ENCODE assay signal across 28 mouse cellular contexts in the genomic region with DNA sequence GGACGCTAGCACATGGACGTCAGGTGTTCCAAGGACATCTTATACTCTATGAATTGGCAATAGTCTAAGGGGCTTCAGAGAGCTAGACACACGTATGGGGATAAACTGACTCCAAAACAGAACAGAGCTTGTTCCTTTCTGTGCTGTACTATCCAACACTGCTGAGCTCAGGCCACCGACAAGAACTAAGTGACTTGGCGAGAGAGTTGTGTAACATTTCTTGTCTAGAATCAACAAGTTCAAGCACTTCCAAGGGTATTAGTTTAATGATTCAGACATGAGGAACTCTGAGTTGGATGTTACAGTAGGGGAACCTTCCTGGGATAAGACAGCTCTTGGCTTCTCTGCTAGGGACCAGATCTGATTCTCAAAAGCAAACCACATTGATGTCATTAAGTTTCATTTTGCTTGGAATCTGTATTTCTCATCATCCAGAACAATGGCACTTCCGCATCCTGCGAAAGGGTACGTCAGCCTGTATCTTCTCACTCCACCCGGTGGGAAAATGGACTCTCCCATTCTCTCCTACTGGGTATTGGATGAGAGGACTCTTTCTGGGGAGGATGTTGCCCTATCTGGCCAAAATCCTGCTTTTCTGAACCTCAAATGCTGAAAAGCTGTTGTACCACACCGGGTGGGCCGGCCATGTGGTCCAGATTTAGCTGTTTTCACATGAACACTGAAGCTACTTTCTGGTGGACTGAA. TPM values are rescaled to one million over a fixed set of nuclear protein-coding genes. Genes with fewer than 3 reads are reported as not detected.
"Had no signal": no experiment of that assay in that cellular context is flagged by ENCODE, and none has a peak within 500 bp of the region (broad histone marks: within the 10 kb centered on the region; RNA-seq: fewer than 3 reads in every experiment).

No protein-coding gene starts in this region.

- ATAC-seq: inflammation-experienced regulatory T-cells, adult 6 months; intestine, embryonic 16.5 days; liver, postnatal 0 days; midbrain, embryonic 16.5 days had no signal

- H3K36me3 ChIP-seq: limb, embryonic 12.5 days; limb, embryonic 15.5 days; midbrain, embryonic 12.5 days; neural tube, embryonic 13.5 days had no signal

- H3K27ac ChIP-seq: kidney, postnatal 0 days; left cerebral cortex, adult 2 months; limb, embryonic 12.5 days; limb, embryonic 15.5 days; liver, embryonic 14.5 days; macrophage; midbrain, embryonic 12.5 days; neural tube, embryonic 13.5 days; stomach, postnatal 0 days had no signal

- H3K4me3 ChIP-seq: left cerebral cortex, adult 2 months; limb, embryonic 12.5 days; limb, embryonic 15.5 days; midbrain, embryonic 12.5 days; myocyte; neural tube, embryonic 13.5 days had no signal

- H3K27me3 ChIP-seq: limb, embryonic 12.5 days; limb, embryonic 15.5 days; midbrain, embryonic 12.5 days; neural tube, embryonic 13.5 days had no signal

- H3K9ac ChIP-seq: limb, embryonic 12.5 days; limb, embryonic 15.5 days; liver, embryonic 14.5 days; liver, postnatal 0 days; midbrain, embryonic 12.5 days; neural tube, embryonic 13.5 days had no signal

- DNase-seq: kidney, adult 18-20 months; kidney, postnatal 25 days; layer of hippocampus, postnatal 36 days; left cerebral cortex, postnatal 4 days; liver, postnatal 0 days; retina, postnatal 1 day; thymus, adult 18-20 months; thymus, postnatal 36 days had no signal

- H3K4me2 ChIP-seq: limb, embryonic 12.5 days; limb, embryonic 15.5 days; liver, embryonic 11.5 days; midbrain, embryonic 12.5 days; neural tube, embryonic 13.5 days had no signal

- H3K4me1 ChIP-seq: limb, embryonic 12.5 days; limb, embryonic 15.5 days; midbrain, embryonic 12.5 days; neural tube, embryonic 13.5 days had no signal

- H3K9me3 ChIP-seq: limb, embryonic 12.5 days; limb, embryonic 15.5 days; midbrain, embryonic 12.5 days; neural tube, embryonic 13.5 days had no signal

RNA-seq across cellular contexts. Expression of a gene that starts 1.5 kb away (rescaled TPM):
- total RNA-seq: megakaryocyte, adult 5-6 weeks; monocyte, adult 5-6 weeks; neutrophil, adult 5-6 weeks had no signal
- polyA plus RNA-seq: inflammation-experienced regulatory T-cells, adult 6 months; kidney, embryonic 14.5 days; kidney, postnatal 0 days; liver, embryonic 14.5 days; liver, postnatal 0 days; macrophage; myocyte; small intestine, adult 2 months; urinary bladder, adult 2 months had no signal
